Mouse (Mus musculus) midbrain, postnatal 0 days (tissue): ENCODE measurements around the gene Rer1. TPM values are rescaled to one million over a fixed set of nuclear protein-coding genes. Genes with fewer than 3 reads are reported as not detected.
A peak's percentile ranks its signal among the peaks of the same experiment; 100 is the strongest.

Source experiments
- ATAC-seq: fragments of 200-750 bp; cut with Nextera tagmentation; 2 replicates; pipeline ENCODE4 v1.8.0; 2017; ENCODE audit warnings: moderate number of reproducible peaks, mild to moderate bottlenecking, moderate TSS enrichment, moderate library complexity; ENCODE audit not compliant: low FRiP score
- DNase-seq: peaks from one replicate; pipeline ENCODE4 v3.0.0-alpha.2; 2015; ENCODE audit warnings: low spot score
- H3K27ac ChIP-seq: fragments of 300-500 bp; sonication (generic); 2 replicates; pipeline ENCODE4 v1.5.1; 2014; ENCODE audit warnings: low read depth, mild to moderate bottlenecking, low read length, mixed read lengths
- H3K27me3 ChIP-seq: fragments of 300-500 bp; sonication (generic); 2 replicates; pipeline ENCODE4 v1.6.1; 2014; ENCODE audit warnings: low read length, control low read depth, mixed read lengths; ENCODE audit not compliant: insufficient read depth
- H3K36me3 ChIP-seq: fragments of 300-500 bp; sonication (generic); 2 replicates; pipeline ENCODE4 v1.6.1; 2014; ENCODE audit warnings: low read length, control low read depth, mixed read lengths; ENCODE audit not compliant: insufficient read depth
- H3K4me1 ChIP-seq: fragments of 300-500 bp; sonication (generic); 2 replicates; pipeline ENCODE4 v1.6.1; 2014; ENCODE audit warnings: mild to moderate bottlenecking, control low read depth, antibody characterized with exemption, low read length, mixed read lengths; ENCODE audit not compliant: insufficient read depth
- H3K4me2 ChIP-seq: fragments of 300-500 bp; sonication (generic); 2 replicates; pipeline ENCODE4 v1.6.1; 2014; ENCODE audit warnings: low read depth, mild to moderate bottlenecking, low read length, mixed read lengths; ENCODE audit not compliant: poor library complexity, severe bottlenecking
- H3K4me3 ChIP-seq: fragments of 300-500 bp; sonication (generic); 2 replicates; pipeline ENCODE4 v1.5.1; 2014; ENCODE audit warnings: low read depth, mild to moderate bottlenecking, low read length, moderate library complexity
- H3K9ac ChIP-seq: fragments of 300-500 bp; sonication (generic); replicated peaks from 2 replicates; pipeline ENCODE4 v1.6.1; 2014; ENCODE audit warnings: mild to moderate bottlenecking, low read length, moderate library complexity, mixed read lengths; ENCODE audit not compliant: poor library complexity, severe bottlenecking
- H3K9me3 ChIP-seq: fragments of 300-500 bp; sonication (generic); 2 replicates; pipeline ENCODE4 v1.6.1; 2016; ENCODE audit warnings: low read length, control low read depth
- CTCF ChIP-seq: IDR thresholded peaks from 2 replicates; pipeline ENCODE4 v1.5.1; 2016; ENCODE audit warnings: antibody characterized with exemption, mild to moderate bottlenecking
- WGBS: fragments of 180-500 bp; shearing (Covaris S2); extraction: QIAGEN DNeasy Blood & Tissue Kit; methylation state at CpG from one replicate; pipeline ENCODE4 v1.1.7; 2014; 5-methylcytosine and 5-hydroxymethylcytosine counted together
- polyA plus RNA-seq: library from polyadenylated mRNA; unstranded; fragments of >200 nt; fragmentation: Nextera tagmentation; extraction: Ambion mirVana; gene quantifications from 2 replicates; pipeline ENCODE4 v1.2.1, GENCODE M21; 2015
- total RNA-seq: library from RNA; depleted of rRNA; stranded (reverse); fragments of >200 nt; gene quantifications from 2 replicates; pipeline ENCODE4 v1.2.3, GENCODE M21; 2014; rRNA removed

Rer1 gene
- total RNA-seq (91.4 and 104 TPM in 2 replicates), polyA plus RNA-seq (132 and 133 TPM in 2 replicates)

DNA sequence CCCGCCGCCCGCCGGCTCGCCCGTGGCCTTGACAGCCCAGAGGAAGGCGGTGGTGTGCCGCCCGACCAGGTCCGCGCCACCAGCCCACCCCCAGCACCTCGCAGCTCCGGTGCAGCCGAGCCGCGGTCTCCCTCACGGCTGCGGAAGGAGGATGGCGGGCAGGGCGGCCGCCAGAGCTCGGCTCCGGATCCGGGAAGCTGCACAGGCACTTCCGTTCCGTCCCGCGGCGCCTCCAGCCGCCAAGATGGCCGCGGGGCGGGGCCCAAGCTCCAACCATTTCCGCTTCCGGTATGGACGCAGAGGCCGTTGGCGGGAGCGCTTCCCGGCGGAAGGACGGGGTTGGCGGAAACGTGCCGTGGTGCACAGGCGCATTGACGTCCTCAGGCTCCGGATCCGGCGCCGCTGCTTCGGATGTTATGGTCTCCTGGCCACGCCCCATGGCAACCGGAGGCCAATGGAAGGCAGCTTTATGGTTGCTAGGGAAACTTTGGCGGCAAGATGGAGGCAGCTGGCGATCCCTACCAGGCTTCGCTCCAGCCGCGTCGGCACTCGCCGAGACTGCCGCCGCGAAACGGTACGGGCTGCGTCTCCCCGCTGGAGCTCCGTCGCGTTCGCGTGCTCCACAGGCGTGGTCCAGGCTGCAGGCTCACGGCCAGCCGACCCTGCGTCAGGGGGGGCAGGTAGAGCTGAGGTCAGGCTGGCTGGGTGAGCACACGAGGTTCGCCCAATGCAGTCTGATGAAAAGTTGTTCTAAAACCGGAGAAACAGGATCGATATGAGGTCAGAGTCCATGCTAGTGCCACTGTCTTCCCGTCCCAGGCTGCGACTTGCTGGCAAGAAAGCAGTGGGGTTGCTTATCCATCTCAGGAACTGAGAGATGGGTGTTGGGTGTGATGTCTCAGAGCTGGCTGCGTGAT, at the start of gene Rer1, which contains the start of gene Morn1:
TSS of gene Rer1 (minus strand) at position 275 of the 917 bp plus-strand sequence.
TSS of gene Morn1 (plus strand) at position 470 of the 917 bp plus-strand sequence.
- Histone ChIP-seq H3K36me3 (peaks cover 14% of the 10 kb centered on the region; the same call in 1 of the 2 replicates), H3K4me1 (peaks cover 10% of the 10 kb centered on the region), H3K4me2 (peak within 1 kb of the TSS; percentile 79), H3K4me3 (peak within 1 kb of the TSS; percentile 89), H3K9me3 (no peaks in the 10 kb centered on the region), H3K27me3 (no peaks in the 10 kb centered on the region), H3K27ac (peak within 1 kb of the TSS; percentile 86), H3K9ac (peak within 1 kb of the TSS; percentile 91)
- DNase-seq (peak; percentile 100), ATAC-seq (peak; percentile 97)
- no peak for TF ChIP-seq CTCF
- WGBS: under 1% methylated on average over 77 of the region's 85 CpGs

DNA sequence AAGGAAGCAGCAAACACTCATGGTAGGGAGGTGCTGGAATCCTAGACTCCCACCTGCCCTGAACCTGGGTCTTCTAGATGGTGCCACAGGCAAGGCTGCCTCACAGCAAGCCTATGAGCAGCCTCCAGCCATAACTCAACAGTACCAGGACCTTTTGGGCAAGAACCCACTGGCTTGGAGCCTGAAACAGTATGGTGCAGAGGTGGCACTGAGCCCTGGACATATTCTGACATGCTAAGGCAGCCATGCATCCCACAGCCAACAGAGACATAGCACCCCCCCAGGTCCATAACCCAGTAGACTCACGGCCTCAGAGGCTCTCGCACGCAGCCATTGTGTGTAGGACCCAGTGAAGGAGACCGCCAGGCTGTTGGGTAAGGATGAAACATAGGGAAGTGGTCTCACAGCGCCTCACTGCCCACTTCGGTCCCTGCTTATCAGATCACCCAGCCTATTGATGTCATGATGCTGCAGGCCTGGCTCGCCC, 48.5 kb upstream of the Rer1 start:
- no peak for ATAC-seq

DNA sequence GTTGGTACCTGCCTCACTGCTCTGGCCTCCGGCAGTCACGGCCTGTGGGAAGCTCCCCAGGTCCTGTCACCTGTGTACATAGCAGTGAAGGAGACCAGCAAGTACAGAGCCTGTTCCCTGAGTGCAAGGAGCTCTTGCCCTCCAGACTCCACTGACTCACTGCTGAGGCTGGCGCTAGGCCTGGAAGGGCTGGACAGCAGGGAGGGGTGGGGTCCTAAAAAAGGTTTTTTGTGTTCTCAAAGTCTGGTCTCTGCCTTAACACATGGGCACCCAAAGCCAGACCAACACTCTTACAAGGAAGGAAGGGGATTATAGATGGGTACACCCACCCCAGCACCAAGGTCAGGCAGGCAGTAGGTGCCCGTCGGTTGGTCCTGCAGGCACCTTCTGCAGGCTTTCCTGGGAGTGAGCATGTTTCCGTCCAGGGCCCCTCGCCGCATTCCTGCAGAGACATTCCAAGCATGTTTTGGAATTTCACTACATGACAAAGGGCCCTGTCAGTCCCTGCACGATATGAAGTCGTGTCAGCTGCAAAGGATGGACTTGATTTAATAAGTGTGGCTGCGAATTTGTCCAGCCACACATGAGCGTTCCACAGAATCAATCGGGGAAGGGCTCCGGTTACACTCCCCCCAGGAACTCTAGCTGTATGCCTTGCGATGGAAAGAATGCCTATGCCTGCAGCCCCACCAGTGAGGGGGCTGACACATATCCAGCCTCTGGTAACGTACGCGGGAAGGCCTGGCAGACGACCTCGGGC, 47.7 kb upstream of the Rer1 start:
- no peak for TF ChIP-seq CTCF
- Histone ChIP-seq H3K9me3 (no peaks in the 10 kb centered on the region), H3K4me3 (no peak overlapping the region), H3K27ac (no peak overlapping the region), H3K4me2 (no peak overlapping the region), H3K27me3 (no peaks in the 10 kb centered on the region), H3K9ac (no peak overlapping the region), H3K4me1 (peaks cover 7% of the 10 kb centered on the region; the same call in 1 of the 2 replicates), H3K36me3 (no peaks in the 10 kb centered on the region)
- no peak for DNase-seq
- whole genome bisulfite sequencing: 42% methylated on average over 20 of the region's 20 CpGs
- ATAC-seq: no peak

More for the DNA sequence above, 48.5 kb upstream of the Rer1 start:
- 73% methylated on average over 7 of the region's 7 CpGs for WGBS
- H3K27me3 ChIP-seq: no peaks in the 10 kb centered on the region
- no peak overlapping the region for H3K4me2 ChIP-seq
- H3K4me1 ChIP-seq: 0 out of 2 replicates have a peak, but pooled peaks cover 7% of the 10 kb centered on the region
- no peak overlapping the region for H3K27ac ChIP-seq
- no peaks in the 10 kb centered on the region for H3K36me3 ChIP-seq
- DNase-seq: no peak
- no peak overlapping the region for H3K4me3 ChIP-seq
- H3K9me3 ChIP-seq: no peaks in the 10 kb centered on the region
- no peak for TF ChIP-seq CTCF
- H3K9ac ChIP-seq: no peak overlapping the region

- WGBS: 25% methylated on average over 3 of the region's 3 CpGs
- Histone ChIP-seq H3K4me2 (no peak overlapping the region), H3K27me3 (no peaks in the 10 kb centered on the region), H3K4me3 (no peak overlapping the region), H3K27ac (no peak overlapping the region), H3K9me3 (no peaks in the 10 kb centered on the region), H3K4me1 (peaks cover 7% of the 10 kb centered on the region; the same call in 1 of the 2 replicates), H3K9ac (no peak overlapping the region), H3K36me3 (no peaks in the 10 kb centered on the region)
- DNase-seq: no peak
- ATAC-seq: no peak
- TF ChIP-seq CTCF: no peak
These were observed 47.0 kb upstream of the Rer1 start for GRCm38 (mm10) chr4:155133188-155133587.

- H3K27ac ChIP-seq: no peak overlapping the region
- H3K4me1 ChIP-seq: peaks cover 7% of the 10 kb centered on the region; the same call in 1 of the 2 replicates
- H3K9me3 ChIP-seq: no peaks in the 10 kb centered on the region
- no peak overlapping the region for H3K9ac ChIP-seq
- no peak overlapping the region for H3K4me3 ChIP-seq
- ATAC-seq (no peak), DNase-seq (no peak)
- no peaks in the 10 kb centered on the region for H3K27me3 ChIP-seq
- no peaks in the 10 kb centered on the region for H3K36me3 ChIP-seq
- H3K4me2 ChIP-seq: no peak overlapping the region
- WGBS: 74% methylated on average over 7 of the region's 7 CpGs
- no peak for TF ChIP-seq CTCF
These were observed 44.4 kb upstream of the Rer1 start for GRCm38 (mm10) chr4:155130616-155131015.
